Mouse (Mus musculus) lung, postnatal 0 days (tissue): ENCODE measurements at regions not wholly inside any gene's neighbourhood (a gene's known extent, or its start where the extent isn't known, plus 50 kb on each side); places are given as distances from the start of the nearest gene placed in this dataset.

Experiments
- CTCF ChIP-seq: IDR thresholded peaks from 2 replicates; pipeline ENCODE4 v1.5.1; 2016; ENCODE audit warnings: antibody characterized with exemption, mild to moderate bottlenecking
- EP300 ChIP-seq: IDR thresholded peaks from 2 replicates; pipeline ENCODE4 v1.6.1; 2016; ENCODE audit warnings: antibody characterized with exemption, mild to moderate bottlenecking, control low read depth

DNA sequence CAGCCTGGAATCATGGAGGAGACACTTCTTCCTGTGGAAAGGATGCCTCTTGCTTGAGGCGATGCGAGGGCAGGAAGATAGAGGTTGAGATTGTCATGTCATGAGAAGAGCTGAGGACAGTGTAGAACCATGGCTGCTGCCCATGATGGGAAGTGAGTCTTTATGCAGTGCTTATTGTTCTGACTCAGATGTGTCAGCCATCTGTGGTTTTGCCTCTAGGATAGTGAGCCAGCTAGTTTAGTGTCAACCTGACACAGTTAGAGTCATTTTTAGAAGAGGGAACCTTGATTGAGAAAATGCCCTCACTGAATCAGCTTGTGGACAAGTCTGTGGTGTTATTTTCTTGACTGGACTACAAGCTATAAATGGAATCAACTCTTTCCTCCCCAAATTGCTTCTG lies 107.1 kb upstream of the Veph1 start:
- TF ChIP-seq CTCF (no peak), EP300 (no peak)
